Comparison of ENCODE assay signal across 8 mouse cellular contexts in the genomic region with DNA sequence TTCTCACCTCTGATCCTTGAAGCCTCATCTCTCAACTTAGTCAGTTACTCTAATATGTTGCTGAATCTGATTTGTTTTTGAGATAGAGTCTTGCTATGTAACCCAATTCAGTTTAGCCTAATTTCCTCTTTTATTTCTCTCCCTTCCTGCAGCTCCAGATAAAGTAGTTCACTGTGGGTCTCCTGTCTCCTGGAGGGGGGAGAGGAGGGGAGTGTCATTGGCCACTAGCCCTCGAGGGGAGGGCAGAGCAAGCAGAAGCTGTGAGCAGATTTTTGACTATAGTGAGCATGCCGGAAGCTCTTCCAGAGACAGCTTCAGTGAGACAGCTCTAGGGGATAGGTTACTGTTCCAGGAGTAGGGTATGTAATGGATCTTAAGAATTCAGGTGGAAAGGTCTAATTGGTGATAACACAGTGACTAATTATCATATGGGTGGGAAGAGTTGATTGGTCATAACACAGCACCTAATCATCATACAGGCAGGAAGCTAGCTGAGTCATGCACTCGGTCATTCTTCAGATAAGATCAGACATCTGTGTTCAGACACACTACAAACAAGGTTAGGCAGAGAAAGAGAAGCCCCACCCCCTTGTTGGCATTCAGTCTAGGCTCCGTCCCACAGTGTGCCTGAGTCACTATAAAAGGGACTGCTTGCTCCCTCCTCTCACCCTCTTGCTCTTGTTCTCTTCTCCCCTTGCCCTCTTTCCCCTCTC. TPM values are rescaled to one million over a fixed set of nuclear protein-coding genes. Genes with fewer than 3 reads are reported as not detected.
DNase-seq lines count a peak whose midpoint lies in the region; ATAC-seq and TF ChIP-seq lines count a peak whose summit lies in the region.

No protein-coding gene starts in this region.

- H3K4me1 ChIP-seq in heart, embryonic 14.5 days (ENCODE audit: control insufficient read depth in 2 of 2, insufficient read depth in 2 of 2, low read length in 2 of 2) = peaks cover 4 to 10% of the 10 kb centered on the region in 2 experiments; a peak in 3 of 4 replicates
- peaks cover 0 to 8% of the 10 kb centered on the region in 2 experiments; a peak in 2 of 4 replicates for H3K4me1 ChIP-seq in liver, embryonic 14.5 days (replicated peaks; ENCODE audit: control insufficient read depth in 2 of 2, insufficient read depth in 2 of 2, low read length in 1 of 2)

- H3K9me3 ChIP-seq in heart, embryonic 14.5 days (ENCODE audit: control insufficient read depth, low read length) = no peaks in the 10 kb centered on the region
- H3K9me3 ChIP-seq in liver, embryonic 14.5 days (ENCODE audit: control insufficient read depth, low read length) = no peaks in the 10 kb centered on the region

- no peaks in the 10 kb centered on the region for H3K27me3 ChIP-seq in heart, embryonic 14.5 days (ENCODE audit: control insufficient read depth, insufficient read depth, low read length)
- no peaks in the 10 kb centered on the region for H3K27me3 ChIP-seq in liver, embryonic 14.5 days (ENCODE audit: control insufficient read depth, insufficient read depth, low read length)

- H3K4me2 ChIP-seq in heart, embryonic 14.5 days (ENCODE audit: low read length) = peak overlapping the region; percentile 32
- no peak overlapping the region for H3K4me2 ChIP-seq in liver, embryonic 14.5 days (ENCODE audit: low read depth)

- TF ChIP-seq CTCF in liver, embryonic 14.5 days (IDR thresholded peaks at IDR 0.05; ENCODE audit: low read depth) = no peak

- TF ChIP-seq EP300 in liver, embryonic 14.5 days (IDR thresholded peaks at IDR 0.05; ENCODE audit: low read depth) = no peak

- intact Hi-C loops in left cerebral cortex, postnatal 4 days (cut with DNase I) = no loop called here
- intact Hi-C loops in left cerebral cortex, postnatal 25 days (cut with DNase I) = no loop called here

- 4% methylated on average over 4 of the region's 4 CpGs for WGBS in heart, embryonic 14.5 days
- WGBS in liver, embryonic 14.5 days (ENCODE audit: insufficient replicate concordance) = under 1% methylated on average over 4 of the region's 4 CpGs

- H3K27ac ChIP-seq in heart, embryonic 14.5 days (replicated peaks in 1 of 2; ENCODE audit: control insufficient read depth in 1 of 2, insufficient read depth in 1 of 2, low read depth in 2 of 2, low read length in 2 of 2) = no peak overlapping the region
- no peak overlapping the region for H3K27ac ChIP-seq in liver, embryonic 14.5 days

- no peak overlapping the region for H3K9ac ChIP-seq in heart, embryonic 14.5 days (ENCODE audit: low read length)
- no peak overlapping the region for H3K9ac ChIP-seq in liver, embryonic 14.5 days (replicated peaks)

- ATAC-seq in CD4-positive, CD25-positive, alpha-beta regulatory T cell, adult 4 months = peak; percentile 97
- ATAC-seq in heart, embryonic 14.5 days (ENCODE audit: insufficient number of reproducible peaks, insufficient read depth, low FRiP score, low read depth) = peak; percentile 64
- ATAC-seq in liver, embryonic 14.5 days (ENCODE audit: insufficient read depth) = peak; percentile 87

- DNase-seq in adrenal gland, adult 2 months = peak; percentile 90
- peak; percentile 20 to 60 (median 20) for DNase-seq in liver, embryonic 14.5 days (ENCODE audit: low read depth in 3 of 3, low spot score in 3 of 3)
- DNase-seq in thymus, postnatal 14 days = peak; percentile 53
- no peak for DNase-seq in left cerebral cortex, postnatal 4 days
- DNase-seq in left cerebral cortex, postnatal 25 days (ENCODE audit: low spot score in 2 of 2) = no peak
- no peak for DNase-seq in testis, postnatal 10 days (ENCODE audit: low spot score)

- no peak overlapping the region for H3K4me3 ChIP-seq in heart, embryonic 14.5 days (ENCODE audit: control insufficient read depth in 1 of 2, insufficient read depth in 1 of 2, low read depth in 1 of 2, low read length in 2 of 2)
- no peak overlapping the region for H3K4me3 ChIP-seq in liver, embryonic 14.5 days (ENCODE audit: insufficient read depth in 1 of 2, low read depth in 2 of 2, low read length in 2 of 2)

- no peaks in the 10 kb centered on the region for H3K36me3 ChIP-seq in heart, embryonic 14.5 days (ENCODE audit: control insufficient read depth, insufficient read depth, low read length)
- H3K36me3 ChIP-seq in liver, embryonic 14.5 days (replicated peaks; ENCODE audit: control insufficient read depth, insufficient read depth, low read depth) = no peaks in the 10 kb centered on the region

RNA-seq across cellular contexts. Expression of gene Pth, which starts 30.9 kb away (rescaled TPM):
- not detected for polyA plus RNA-seq in CD4-positive, CD25-positive, alpha-beta regulatory T cell, adult 4 months (2017; shearing (Covaris generic))
- total RNA-seq in adrenal gland, adult 2 months (2021) = not detected
- polyA plus RNA-seq in adrenal gland, adult 2 months (2012; rRNA removed) = not detected in 2 replicates
- not detected in 2 replicates for polyA plus RNA-seq in heart, embryonic 14.5 days (2014; fragmentation: Nextera tagmentation; extraction: Ambion mirVana)
- not detected in 2 replicates for polyA plus RNA-seq in liver, embryonic 14.5 days (2012; rRNA removed)
- not detected in 2 replicates for polyA plus RNA-seq in liver, embryonic 14.5 days (2014; fragmentation: Nextera tagmentation; extraction: Ambion mirVana)
- not detected for total RNA-seq in left cerebral cortex, postnatal 4 days (2021)
- not detected for total RNA-seq in left cerebral cortex, postnatal 25 days (2021)

RNA-seq across cellular contexts. Expression of gene Btbd10, which starts 50.0 kb away (rescaled TPM):
- 10 to 100 TPM in 1 of 2 experiments, 1 to 10 TPM in 1; 10.0 to 10.3 TPM for polyA plus RNA-seq in CD4-positive, CD25-positive, alpha-beta regulatory T cell, adult 4 months (2017; shearing (Covaris generic))
- 10 to 100 TPM; 13.3 to 15.4 TPM for total RNA-seq in adrenal gland, adult 2 months (2021)
- 24.5 and 27.8 TPM in 2 replicates for polyA plus RNA-seq in adrenal gland, adult 2 months (2012; rRNA removed)
- polyA plus RNA-seq in heart, embryonic 14.5 days (2014; fragmentation: Nextera tagmentation; extraction: Ambion mirVana) = 24.6 and 25.5 TPM in 2 replicates
- polyA plus RNA-seq in liver, embryonic 14.5 days (2012; rRNA removed) = 3.1 and 5.1 TPM in 2 replicates
- polyA plus RNA-seq in liver, embryonic 14.5 days (2014; fragmentation: Nextera tagmentation; extraction: Ambion mirVana) = 8.1 and 8.4 TPM in 2 replicates
- total RNA-seq in left cerebral cortex, postnatal 4 days (2021) = 10 to 100 TPM; 71.1 to 75.8 TPM
- total RNA-seq in left cerebral cortex, postnatal 25 days (2021) = 100 to 1,000 TPM in 1 of 2 experiments, 10 to 100 TPM in 1; 87.5 to 102 TPM

Comparison
In these comparisons a context has a peak if more than half of its experiments do, and no peak if none do; other contexts are left out.
1. DNase-seq: peak in adrenal gland, adult 2 months (single experiment), liver, embryonic 14.5 days (3 of 3) and thymus, postnatal 14 days (single experiment); none in left cerebral cortex, postnatal 4 days (single experiment), left cerebral cortex, postnatal 25 days (0 of 2) and testis, postnatal 10 days (single experiment).
2. Peak in every context shown above with its lines, with median percentiles within 50 percentile points of each other: ATAC-seq.